Mouse (Mus musculus): ENCODE data around the gene Zfp148. TPM values are rescaled to one million over a fixed set of nuclear protein-coding genes. Genes with fewer than 3 reads are reported as not detected.
A peak's percentile ranks its signal among the peaks of the same experiment; 100 is the strongest.

Zfp148 gene
- total and polyA plus RNA-seq, 3 experiments: 6.1 to 40.9 (median 37.9) TPM

DNA sequence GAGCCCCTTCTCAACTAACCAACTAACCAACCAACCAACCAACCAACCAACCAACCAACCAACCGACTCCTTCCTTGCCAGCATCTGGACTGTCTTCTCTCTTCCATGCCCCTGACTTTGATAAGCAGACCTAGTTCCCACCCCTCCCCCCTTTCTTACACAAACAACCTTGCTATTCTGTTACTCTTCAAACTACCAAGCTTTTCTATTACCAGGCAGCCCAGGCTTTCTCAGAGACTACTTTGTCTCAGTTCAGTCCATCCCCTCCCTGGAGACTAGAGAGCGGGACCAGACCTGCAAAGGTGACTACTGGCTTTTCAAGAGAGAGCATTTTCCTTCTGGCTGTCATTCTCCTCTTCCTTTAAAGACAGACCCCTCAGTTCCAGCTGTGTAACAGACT lies 41.2 kb upstream of the Zfp148 start:
- DNase-seq: no peak
- intact Hi-C loops (cut with DNase I): loop anchor here (10.0 kb wide), 2 partner anchors 145 to 405 kb away; no protein-coding TSS in a partner anchor
- H3K36me3 ChIP-seq (ENCODE audit: control insufficient read depth, insufficient read depth, low read length): no peaks in the 10 kb centered on the region
- no peaks in the 10 kb centered on the region for H3K4me1 ChIP-seq (ENCODE audit: control insufficient read depth, insufficient read depth, low read length)
- H3K79me2 ChIP-seq (replicated peaks; ENCODE audit: control insufficient read depth, insufficient read depth, low read length): no peaks in the 10 kb centered on the region
- 71% methylated on average over 2 of the region's 2 CpGs for whole genome bisulfite sequencing
- no peak overlapping the region for H3K9ac ChIP-seq (ENCODE audit: low read depth, low read length)
- no peaks in the 10 kb centered on the region for H3K27me3 ChIP-seq (ENCODE audit: control insufficient read depth, insufficient read depth, low read length)
- no peak overlapping the region for H3K27ac ChIP-seq
- no peak for TF ChIP-seq CTCF (IDR thresholded peaks at IDR 0.05)
- TF ChIP-seq POLR2A (IDR thresholded peaks at IDR 0.05; ENCODE audit: insufficient read depth, low read depth, low read length): no peak
- TF ChIP-seq EP300 (IDR thresholded peaks at IDR 0.05; ENCODE audit: insufficient read depth, low read depth, low read length): no peak
- H3K4me3 ChIP-seq: no peak overlapping the region

DNA sequence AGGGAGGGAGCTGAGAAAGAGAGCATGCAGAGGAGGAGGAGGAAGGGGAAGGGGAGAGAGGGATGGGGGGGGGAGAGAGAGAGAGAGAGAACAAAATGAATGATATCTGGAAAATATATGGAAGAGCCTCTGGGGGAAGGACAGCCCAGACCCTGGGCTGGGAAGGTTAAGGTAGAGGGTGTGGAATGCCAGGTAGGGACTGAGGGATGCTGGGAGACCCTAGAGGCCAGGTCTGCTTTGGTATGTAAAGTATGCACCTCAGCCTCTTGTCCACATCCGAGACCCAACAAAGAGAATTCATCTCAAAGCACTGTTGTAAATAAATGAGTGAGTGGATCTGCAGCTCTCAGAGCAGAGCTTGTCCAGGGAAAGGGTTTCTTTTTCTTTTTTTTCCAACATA lies 38.3 kb upstream of the Zfp148 start:
- no peaks in the 10 kb centered on the region for H3K27me3 ChIP-seq (ENCODE audit: control insufficient read depth, insufficient read depth, low read length)
- WGBS: 90% methylated on average over 1 of the region's 1 CpGs
- intact Hi-C loops (cut with DNase I): no loop called here

DNA sequence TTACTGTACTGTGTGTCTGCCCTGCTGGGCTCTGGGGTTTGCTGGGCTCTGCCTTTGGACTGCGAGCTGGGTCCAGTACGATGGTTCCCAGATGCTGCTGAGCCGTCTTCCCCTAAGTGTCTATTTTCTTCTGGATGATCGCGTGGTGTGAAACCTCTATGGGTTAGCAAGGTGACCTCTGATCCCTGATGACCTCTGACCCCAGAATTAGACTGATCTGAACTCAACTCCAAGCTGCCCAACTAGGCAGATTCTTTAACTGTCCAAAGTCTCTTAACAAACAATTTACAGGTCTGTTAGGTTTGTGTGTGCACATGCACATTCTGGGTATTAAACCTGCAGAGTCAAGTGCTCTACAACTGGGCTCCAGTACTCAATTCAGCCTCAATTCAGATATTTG lies 37.5 kb upstream of the Zfp148 start:
- no peak for TF ChIP-seq EP300 (IDR thresholded peaks at IDR 0.05; ENCODE audit: insufficient read depth, low read depth, low read length)
- no peak for TF ChIP-seq POLR2A (IDR thresholded peaks at IDR 0.05; ENCODE audit: insufficient read depth, low read depth, low read length)
- no peak for TF ChIP-seq CTCF (IDR thresholded peaks at IDR 0.05)
- DNase-seq: no peak
- Histone ChIP-seq H3K36me3 (ENCODE audit: control insufficient read depth, insufficient read depth, low read length) (no peaks in the 10 kb centered on the region), H3K27ac (no peak overlapping the region), H3K79me2 (replicated peaks; ENCODE audit: control insufficient read depth, insufficient read depth, low read length) (no peaks in the 10 kb centered on the region), H3K4me1 (ENCODE audit: control insufficient read depth, insufficient read depth, low read length) (no peaks in the 10 kb centered on the region), H3K27me3 (ENCODE audit: control insufficient read depth, insufficient read depth, low read length) (no peaks in the 10 kb centered on the region), H3K9ac (ENCODE audit: low read depth, low read length) (no peak overlapping the region), H3K4me3 (no peak overlapping the region)
- intact Hi-C loops (cut with DNase I): no loop called here
- 84% methylated on average over 5 of the region's 5 CpGs for WGBS

More for the DNA sequence above, 38.3 kb upstream of the Zfp148 start:
- Histone ChIP-seq H3K79me2 (replicated peaks; ENCODE audit: control insufficient read depth, insufficient read depth, low read length) (no peaks in the 10 kb centered on the region), H3K27ac (no peak overlapping the region), H3K4me1 (ENCODE audit: control insufficient read depth, insufficient read depth, low read length) (no peaks in the 10 kb centered on the region), H3K4me3 (no peak overlapping the region), H3K36me3 (ENCODE audit: control insufficient read depth, insufficient read depth, low read length) (no peaks in the 10 kb centered on the region), H3K9ac (ENCODE audit: low read depth, low read length) (no peak overlapping the region)
- no peak for TF ChIP-seq POLR2A (IDR thresholded peaks at IDR 0.05; ENCODE audit: insufficient read depth, low read depth, low read length)
- no peak for TF ChIP-seq EP300 (IDR thresholded peaks at IDR 0.05; ENCODE audit: insufficient read depth, low read depth, low read length)
- no peak for TF ChIP-seq CTCF (IDR thresholded peaks at IDR 0.05)
- no peak for DNase-seq

DNA sequence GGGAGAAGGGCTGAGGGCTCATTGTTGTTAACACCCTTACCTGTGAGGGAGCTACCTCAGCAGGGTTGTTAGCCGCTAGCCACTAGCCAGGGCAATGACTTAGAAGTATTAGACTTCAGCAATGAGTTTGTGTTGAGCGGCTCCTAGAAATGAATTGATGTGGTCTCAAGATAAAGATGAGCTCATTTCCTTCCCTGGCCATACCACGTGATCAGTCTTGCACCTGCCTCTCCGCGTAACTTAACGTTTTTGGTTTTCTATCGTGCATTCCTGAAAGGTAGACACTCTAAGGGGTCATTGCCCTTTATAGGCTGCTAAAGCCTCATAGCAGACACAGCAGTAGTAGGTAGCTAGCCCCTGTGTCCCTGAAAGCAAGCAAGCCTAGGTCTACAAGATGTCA lies 37.0 kb upstream of the Zfp148 start:
- no peaks in the 10 kb centered on the region for H3K36me3 ChIP-seq (ENCODE audit: control insufficient read depth, insufficient read depth, low read length)
- H3K27me3 ChIP-seq (ENCODE audit: control insufficient read depth, insufficient read depth, low read length): no peaks in the 10 kb centered on the region
- no peak overlapping the region for H3K27ac ChIP-seq
- no peaks in the 10 kb centered on the region for H3K4me1 ChIP-seq (ENCODE audit: control insufficient read depth, insufficient read depth, low read length)
- no peak for TF ChIP-seq POLR2A (IDR thresholded peaks at IDR 0.05; ENCODE audit: insufficient read depth, low read depth, low read length)
- TF ChIP-seq EP300 (IDR thresholded peaks at IDR 0.05; ENCODE audit: insufficient read depth, low read depth, low read length): no peak
- no peak for TF ChIP-seq CTCF (IDR thresholded peaks at IDR 0.05)
- no peak overlapping the region for H3K9ac ChIP-seq (ENCODE audit: low read depth, low read length)
- DNase-seq: no peak
- 72% methylated on average over 7 of the region's 7 CpGs for whole genome bisulfite sequencing
- no peaks in the 10 kb centered on the region for H3K79me2 ChIP-seq (replicated peaks; ENCODE audit: control insufficient read depth, insufficient read depth, low read length)
- intact Hi-C loops (cut with DNase I): no loop called here
- no peak overlapping the region for H3K4me3 ChIP-seq

DNA sequence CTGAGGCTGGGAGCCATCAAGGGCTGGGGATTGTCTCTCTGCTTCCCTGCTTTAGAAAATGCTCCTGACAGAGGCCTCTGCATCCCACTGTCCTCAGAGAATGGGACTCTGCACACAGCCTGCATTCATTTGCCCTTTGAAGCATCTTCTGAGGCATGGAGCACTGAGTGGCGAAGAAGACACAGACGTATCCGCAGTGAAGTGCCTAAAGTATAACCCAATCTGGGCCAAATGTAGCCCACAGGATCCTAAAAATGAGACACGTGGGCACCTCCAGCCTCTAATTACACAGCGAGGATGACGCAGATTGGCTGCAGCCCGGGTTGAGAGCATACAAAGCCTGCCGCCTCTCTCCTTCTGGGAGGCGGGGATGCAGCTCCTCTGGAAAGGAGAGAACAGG lies 36.3 kb upstream of the Zfp148 start:
- DNase-seq: no peak
- H3K27ac ChIP-seq: no peak overlapping the region
- intact Hi-C loops (cut with DNase I): no loop called here
- TF ChIP-seq EP300 (IDR thresholded peaks at IDR 0.05; ENCODE audit: insufficient read depth, low read depth, low read length): no peak
- TF ChIP-seq CTCF (IDR thresholded peaks at IDR 0.05): no peak
- TF ChIP-seq POLR2A (IDR thresholded peaks at IDR 0.05; ENCODE audit: insufficient read depth, low read depth, low read length): no peak
- no peaks in the 10 kb centered on the region for H3K4me1 ChIP-seq (ENCODE audit: control insufficient read depth, insufficient read depth, low read length)
- no peaks in the 10 kb centered on the region for H3K79me2 ChIP-seq (replicated peaks; ENCODE audit: control insufficient read depth, insufficient read depth, low read length)
- H3K4me3 ChIP-seq: no peak overlapping the region
- 64% methylated on average over 9 of the region's 9 CpGs for WGBS
- no peak overlapping the region for H3K9ac ChIP-seq (ENCODE audit: low read depth, low read length)
- H3K27me3 ChIP-seq (ENCODE audit: control insufficient read depth, insufficient read depth, low read length): no peaks in the 10 kb centered on the region
- no peaks in the 10 kb centered on the region for H3K36me3 ChIP-seq (ENCODE audit: control insufficient read depth, insufficient read depth, low read length)

DNA sequence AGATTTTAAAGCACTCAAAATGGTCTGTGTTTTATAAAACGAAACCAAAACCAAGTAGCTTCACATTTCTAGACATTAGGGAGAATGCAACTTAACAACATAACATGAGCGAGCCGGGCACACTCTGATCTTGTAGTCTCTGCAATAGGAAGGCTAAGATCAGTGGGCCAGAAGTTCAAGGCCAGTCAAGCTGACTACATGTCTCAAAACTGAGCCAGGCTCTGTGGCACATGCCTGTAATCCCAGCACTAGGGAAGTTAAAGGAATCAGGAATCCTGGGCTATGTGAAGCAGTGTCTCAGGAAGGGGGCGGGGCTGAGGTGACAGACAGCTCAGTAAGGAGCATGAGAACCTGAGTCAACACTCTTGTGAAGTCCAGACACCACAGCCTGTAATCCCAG lies 35.8 kb upstream of the Zfp148 start:
- H3K4me1 ChIP-seq (ENCODE audit: control insufficient read depth, insufficient read depth, low read length): no peaks in the 10 kb centered on the region
- no peak overlapping the region for H3K4me3 ChIP-seq
- H3K27ac ChIP-seq: no peak overlapping the region
- DNase-seq: peak in 1 of 2 experiments; percentile 22
- intact Hi-C loops (cut with DNase I): no loop called here
- H3K27me3 ChIP-seq (ENCODE audit: control insufficient read depth, insufficient read depth, low read length): no peaks in the 10 kb centered on the region
- H3K36me3 ChIP-seq (ENCODE audit: control insufficient read depth, insufficient read depth, low read length): no peaks in the 10 kb centered on the region
- no peak for TF ChIP-seq CTCF (IDR thresholded peaks at IDR 0.05)
- no peak for TF ChIP-seq EP300 (IDR thresholded peaks at IDR 0.05; ENCODE audit: insufficient read depth, low read depth, low read length)
- no peak for TF ChIP-seq POLR2A (IDR thresholded peaks at IDR 0.05; ENCODE audit: insufficient read depth, low read depth, low read length)
- no peaks in the 10 kb centered on the region for H3K79me2 ChIP-seq (replicated peaks; ENCODE audit: control insufficient read depth, insufficient read depth, low read length)
- H3K9ac ChIP-seq (ENCODE audit: low read depth, low read length): no peak overlapping the region
- WGBS: 71% methylated on average over 4 of the region's 4 CpGs
